Mouse (Mus musculus) MEL (cell line): ENCODE measurements around the gene Kcnb1. TPM values are rescaled to one million over a fixed set of nuclear protein-coding genes. Genes with fewer than 3 reads are reported as not detected.

Source experiments
- DNase-seq: peaks from one replicate; pipeline ENCODE4 v3.0.0; 2011; ENCODE audit warnings: low read depth, low spot score
- H3K27ac ChIP-seq: 2 replicates; pipeline ENCODE4 v1.5.1; 2012; ENCODE audit warnings: low read depth, mild to moderate bottlenecking, control low read depth, low read length, moderate library complexity; ENCODE audit not compliant: control insufficient read depth
- H3K27me3 ChIP-seq, 2 experiments: fragments of 150-350 bp in 1 of 2; sonication (generic) in 1 of 2; 2 replicates each; pipeline ENCODE4 v1.6.1; 2012; ENCODE audit warnings: low read length in 2 of 2, mild to moderate bottlenecking in 2 of 2, improper control_type of control experiment in 1 of 2, moderate library complexity in 1 of 2; ENCODE audit not compliant: insufficient read depth in 2 of 2, control insufficient read depth in 1 of 2
- H3K36me3 ChIP-seq, 2 experiments: 2 replicates each; pipeline ENCODE4 v1.6.1; 2012 to 2014; ENCODE audit warnings: low read length in 2 of 2, improper control_type of control experiment in 1 of 2, inconsistent platforms in 1 of 2, mild to moderate bottlenecking in 1 of 2; ENCODE audit not compliant: insufficient read depth in 2 of 2, control insufficient read depth in 1 of 2
- H3K4me1 ChIP-seq, 2 experiments: fragments of 150-350 bp in 1 of 2; sonication (generic) in 1 of 2; 2 replicates each; pipeline ENCODE4 v1.6.1; 2012; ENCODE audit warnings: low read length in 2 of 2, improper control_type of control experiment in 1 of 2, mild to moderate bottlenecking in 1 of 2; ENCODE audit not compliant: insufficient read depth in 2 of 2, control insufficient read depth in 1 of 2
- H3K4me3 ChIP-seq, 2 experiments: fragments of 150-350 bp in 1 of 2; sonication (generic) in 1 of 2; 2 replicates each; pipeline ENCODE4 v1.5.1; 2012; ENCODE audit warnings: low read depth in 2 of 2, low read length in 2 of 2, mild to moderate bottlenecking in 2 of 2, moderate library complexity in 2 of 2, control low read depth in 1 of 2, improper control_type of control experiment in 1 of 2; ENCODE audit not compliant: control insufficient read depth in 1 of 2, insufficient read depth in 1 of 2
- H3K79me2 ChIP-seq: 2 replicates; pipeline ENCODE4 v1.6.1; 2012; ENCODE audit warnings: mild to moderate bottlenecking, low read length, moderate library complexity; ENCODE audit not compliant: control insufficient read depth, poor library complexity, insufficient read depth
- H3K9ac ChIP-seq: 2 replicates; pipeline ENCODE4 v1.6.1; 2012; ENCODE audit warnings: low read depth, mild to moderate bottlenecking, control low read depth, low read length, moderate library complexity; ENCODE audit not compliant: control insufficient read depth, poor library complexity, severe bottlenecking
- H3K9me3 ChIP-seq: fragments of 150-350 bp; sonication (generic); replicated peaks from 2 replicates; pipeline ENCODE4 v1.6.1; 2012; ENCODE audit warnings: mild to moderate bottlenecking, low read length, improper control_type of control experiment, moderate library complexity; ENCODE audit not compliant: insufficient read depth
- BHLHE40 ChIP-seq: IDR thresholded peaks from 2 replicates; pipeline ENCODE4 v1.6.1; 2012; ENCODE audit warnings: low read depth, mild to moderate bottlenecking, inconsistent platforms, low read length, improper control_type of control experiment, borderline replicate concordance
- CHD1 ChIP-seq: IDR thresholded peaks from 2 replicates; pipeline ENCODE4 v1.6.1; 2012; ENCODE audit warnings: low read depth, mild to moderate bottlenecking, inconsistent platforms, low read length, improper control_type of control experiment
- E2F4 ChIP-seq: IDR thresholded peaks from 2 replicates; pipeline ENCODE4 v1.6.1; 2011; ENCODE audit warnings: low read depth, low read length, improper control_type of control experiment, borderline replicate concordance
- ELF1 ChIP-seq: IDR thresholded peaks from 2 replicates; pipeline ENCODE4 v1.6.1; 2014; ENCODE audit warnings: low read depth, mild to moderate bottlenecking, inconsistent platforms, low read length, improper control_type of control experiment, moderate library complexity
- GABPA ChIP-seq: IDR thresholded peaks from 2 replicates; pipeline ENCODE4 v1.6.1; 2012; ENCODE audit warnings: low read depth, mild to moderate bottlenecking, inconsistent platforms, low read length, improper control_type of control experiment, moderate library complexity
- HCFC1 ChIP-seq: IDR thresholded peaks from 2 replicates; pipeline ENCODE4 v1.6.1; 2012; ENCODE audit warnings: low read depth, mild to moderate bottlenecking, inconsistent platforms, low read length, improper control_type of control experiment, moderate library complexity
- KAT2A ChIP-seq: conservative IDR thresholded peaks from 2 replicates; pipeline ENCODE4 v1.6.1; 2012; ENCODE audit warnings: low read depth, low read length, improper control_type of control experiment, inconsistent platforms
- MAX ChIP-seq: IDR thresholded peaks from 2 replicates; pipeline ENCODE4 v1.6.1; 2011; ENCODE audit warnings: low read length, improper control_type of control experiment
- MAZ ChIP-seq: IDR thresholded peaks from 2 replicates; pipeline ENCODE4 v1.6.1; 2012; ENCODE audit warnings: low read depth, mild to moderate bottlenecking, inconsistent platforms, low read length, improper control_type of control experiment
- MEF2A ChIP-seq: IDR thresholded peaks from 2 replicates; pipeline ENCODE4 v1.6.1; 2014; ENCODE audit warnings: low read depth, mild to moderate bottlenecking, inconsistent platforms, low read length, improper control_type of control experiment; ENCODE audit not compliant: poor library complexity, insufficient replicate concordance, severe bottlenecking; ENCODE audit errors: extremely low read depth
- MYC ChIP-seq: IDR thresholded peaks from 2 replicates; pipeline ENCODE4 v1.6.1; 2011; ENCODE audit warnings: low read depth, mild to moderate bottlenecking, low read length, improper control_type of control experiment, moderate library complexity
- POLR2A ChIP-seq, 2 experiments: IDR thresholded peaks; 2 replicates each; pipeline ENCODE4 v1.6.1; 2011 to 2012; ENCODE audit warnings: low read length in 2 of 2, mild to moderate bottlenecking in 2 of 2, control low read depth in 1 of 2, improper control_type of control experiment in 1 of 2, low read depth in 1 of 2, moderate library complexity in 1 of 2; ENCODE audit not compliant: control insufficient read depth in 1 of 2, insufficient read depth in 1 of 2, poor library complexity in 1 of 2
- POLR2AphosphoS2 ChIP-seq: IDR thresholded peaks from 2 replicates; pipeline ENCODE4 v1.6.1; 2011; ENCODE audit warnings: low read length, improper control_type of control experiment
- POLR2AphosphoS5 ChIP-seq: IDR thresholded peaks from 2 replicates; pipeline ENCODE4 v1.6.1; 2012; ENCODE audit warnings: low read depth, borderline replicate concordance, mild to moderate bottlenecking, inconsistent platforms, low read length, moderate library complexity, mixed read lengths
- TAL1 ChIP-seq: IDR thresholded peaks from 2 replicates; pipeline ENCODE4 v1.6.1; 2012; ENCODE audit warnings: mild to moderate bottlenecking, inconsistent platforms, low read length, moderate library complexity, mixed read lengths
- TBP ChIP-seq: IDR thresholded peaks from 2 replicates; pipeline ENCODE4 v1.8.0; 2011; ENCODE audit warnings: low read depth, low read length, improper control_type of control experiment
- USF2 ChIP-seq, 2 experiments: IDR thresholded peaks; 2 replicates each; pipeline ENCODE4 v1.6.1; 2011 to 2012; ENCODE audit warnings: improper control_type of control experiment in 2 of 2, low read length in 2 of 2, borderline replicate concordance in 1 of 2, inconsistent platforms in 1 of 2, low read depth in 1 of 2, mild to moderate bottlenecking in 1 of 2; ENCODE audit not compliant: insufficient read depth in 1 of 2
- ZKSCAN1 ChIP-seq: IDR thresholded peaks from 2 replicates; pipeline ENCODE4 v1.6.1; 2012; ENCODE audit warnings: low read depth, mild to moderate bottlenecking, inconsistent platforms, low read length, improper control_type of control experiment, moderate library complexity
- ZMIZ1 ChIP-seq: IDR thresholded peaks from 2 replicates; pipeline ENCODE4 v1.6.1; 2012; ENCODE audit warnings: low read depth, mild to moderate bottlenecking, inconsistent platforms, low read length, improper control_type of control experiment, moderate library complexity
- polyA plus RNA-seq, 2 experiments: library from polyadenylated mRNA; stranded (reverse) in 1 of 2; unstranded in 1 of 2; fragments of >175 nt in 1 of 2; fragments of >200 nt in 1 of 2; gene quantifications; 2 replicates each; pipeline versions ENCODE4 v1.2.1 to v1.2.4; 2012; ENCODE audit warnings: low replicate concordance in 2 of 2, low read depth in 1 of 2; ENCODE audit not compliant: insufficient read length in 2 of 2, insufficient read depth in 1 of 2, missing spikeins in 1 of 2
- total RNA-seq: library from RNA; depleted of rRNA; stranded (reverse); fragments of 300-350 nt; gene quantifications from 2 replicates; pipeline ENCODE4 v1.2.3, GENCODE M21; 2012

The Kcnb1 gene
- total and polyA plus RNA-seq, 3 experiments, result 0.39 to 3.6 TPM; not detected in 1

- TF ChIP-seq GABPA (no peak), ELF1 (no peak), POLR2A (IDR thresholded peaks at IDR 0.05; ENCODE audit: control insufficient read depth in 1 of 2, insufficient read depth in 1 of 2, low read depth in 1 of 2, low read length in 2 of 2, poor library complexity in 1 of 2) (peak; percentile 67 to 85), ZKSCAN1 (no peak), KAT2A (no peak), ZMIZ1 (no peak), CHD1 (no peak), E2F4 (no peak), BHLHE40 (no peak), POLR2AphosphoS2 (no peak)
These were observed 123.1 kb downstream of the Kcnb1 start (continued) for GRCm38 (mm10) chr2:167066528-167067516.

GRCm38 (mm10) chr2:167066031-167066430 lies 123.9 kb downstream of the Kcnb1 start:
- H3K79me2 ChIP-seq, result peaks cover 43% of the 10 kb centered on the region
- H3K4me1 ChIP-seq, result peaks cover 3 to 15% of the 10 kb centered on the region in 2 experiments; a peak in 3 of 4 replicates
- H3K27me3 ChIP-seq, result no peaks in the 10 kb centered on the region
- peak; percentile 65 for DNase-seq
- H3K27ac ChIP-seq, result peak overlapping the region; percentile 93
- no peaks in the 10 kb centered on the region for H3K9me3 ChIP-seq
- peak overlapping the region in 1 of 2 experiments; percentile 91; a peak in 2 of 4 replicates for H3K4me3 ChIP-seq
- TF ChIP-seq E2F4 (no peak), MAZ (no peak), MAX (no peak), HCFC1 (no peak), TAL1 (no peak), MEF2A (no peak), USF2 (IDR thresholded peaks at IDR 0.05; ENCODE audit: borderline replicate concordance in 1 of 2, insufficient read depth in 1 of 2, low read depth in 1 of 2, low read length in 2 of 2) (no peak), GABPA (no peak), CHD1 (no peak), ZMIZ1 (no peak), MYC (no peak), TBP (no peak), POLR2A (IDR thresholded peaks at IDR 0.05; ENCODE audit: control insufficient read depth in 1 of 2, insufficient read depth in 1 of 2, low read depth in 1 of 2, low read length in 2 of 2, poor library complexity in 1 of 2) (peak in 1 of 2 experiments; percentile 17; a peak in 2 of 4 replicates), POLR2AphosphoS5 (peak; percentile 61; the same call in 1 of the 2 replicates)
- peak overlapping the region; percentile 94 for H3K9ac ChIP-seq
- H3K36me3 ChIP-seq, result peaks cover 13 to 16% of the 10 kb centered on the region in 2 experiments
